ENCODE assay signal across 13 mouse cellular contexts in genomic region chr6:18699729-18700386, GRCm38 (mm10).
DNase-seq lines count a peak whose midpoint lies in the region; ATAC-seq and TF ChIP-seq lines count a peak whose summit lies in the region.
"Had no signal": no experiment of that assay in that cellular context is flagged by ENCODE, and none has a peak within 500 bp of the region (broad histone marks: within the 10 kb centered on the region; RNA-seq: fewer than 3 reads in every experiment).

No protein-coding gene starts in this region.

- TF ChIP-seq CTCF in cerebellum, adult 2 months (IDR thresholded peaks at IDR 0.05; ENCODE audit: borderline replicate concordance, insufficient read depth, low read depth, low read length), result no peak

- H3K27me3 ChIP-seq in hindbrain, embryonic 15.5 days, result no peaks in the 10 kb centered on the region
- H3K27me3 ChIP-seq in hindbrain, embryonic 13.5 days, result no peaks in the 10 kb centered on the region
- H3K27me3 ChIP-seq in embryonic facial prominence, embryonic 14.5 days (replicated peaks; ENCODE audit: control insufficient read depth, insufficient read depth, low read length), result no peaks in the 10 kb centered on the region
- no peaks in the 10 kb centered on the region for H3K27me3 ChIP-seq in limb, embryonic 11.5 days (ENCODE audit: control insufficient read depth, insufficient read depth, low read length)
- H3K27me3 ChIP-seq in cerebellum, adult 2 months (ENCODE audit: control insufficient read depth, insufficient read depth, low read length), result no peaks in the 10 kb centered on the region

- no peaks in the 10 kb centered on the region for H3K9me3 ChIP-seq in hindbrain, embryonic 15.5 days
- H3K9me3 ChIP-seq in hindbrain, embryonic 13.5 days, result no peaks in the 10 kb centered on the region
- H3K9me3 ChIP-seq in embryonic facial prominence, embryonic 14.5 days (ENCODE audit: control insufficient read depth, low read length), result no peaks in the 10 kb centered on the region
- no peaks in the 10 kb centered on the region for H3K9me3 ChIP-seq in limb, embryonic 11.5 days (ENCODE audit: control insufficient read depth, low read length)

- H3K36me3 ChIP-seq in hindbrain, embryonic 15.5 days, result no peaks in the 10 kb centered on the region
- H3K36me3 ChIP-seq in hindbrain, embryonic 13.5 days, result no peaks in the 10 kb centered on the region
- no peaks in the 10 kb centered on the region for H3K36me3 ChIP-seq in embryonic facial prominence, embryonic 14.5 days (ENCODE audit: control insufficient read depth, insufficient read depth, low read length)
- no peaks in the 10 kb centered on the region for H3K36me3 ChIP-seq in limb, embryonic 11.5 days (ENCODE audit: control insufficient read depth, insufficient read depth, low read length)

- no peak for ATAC-seq in hindbrain, embryonic 15.5 days (ENCODE audit: low FRiP score, low read depth)
- ATAC-seq in hindbrain, embryonic 13.5 days (ENCODE audit: low FRiP score), result no peak
- ATAC-seq in embryonic facial prominence, embryonic 14.5 days (ENCODE audit: low read depth), result no peak
- ATAC-seq in limb, embryonic 11.5 days (ENCODE audit: insufficient number of reproducible peaks, low FRiP score, low TSS enrichment, low read depth), result peak; percentile 21; the same call in 1 of the 2 replicates

- no peak overlapping the region for H3K4me3 ChIP-seq in hindbrain, embryonic 15.5 days
- H3K4me3 ChIP-seq in hindbrain, embryonic 13.5 days, result no peak overlapping the region
- no peak overlapping the region for H3K4me3 ChIP-seq in embryonic facial prominence, embryonic 14.5 days (ENCODE audit: low read depth, low read length)
- H3K4me3 ChIP-seq in limb, embryonic 11.5 days (ENCODE audit: low read depth, low read length), result no peak overlapping the region
- no peak overlapping the region for H3K4me3 ChIP-seq in cerebellum, adult 2 months (replicated peaks; ENCODE audit: insufficient read depth, low read depth, low read length)
- H3K4me3 ChIP-seq: gastrocnemius, adult 2 months; myocyte had no signal

- 12% methylated on average over 12 of the region's 12 CpGs for WGBS in hindbrain, embryonic 15.5 days
- WGBS in hindbrain, embryonic 13.5 days, result 19% methylated on average over 12 of the region's 12 CpGs
- 14% methylated on average over 12 of the region's 12 CpGs for WGBS in embryonic facial prominence, embryonic 14.5 days
- 7% methylated on average over 12 of the region's 12 CpGs for WGBS in limb, embryonic 11.5 days
- 31% methylated on average over 12 of the region's 12 CpGs for WGBS in cerebellum, adult 2 months

- 0 out of 2 replicates have a peak overlapping the region, but pooled peaks have one; percentile 10 for H3K9ac ChIP-seq in hindbrain, embryonic 15.5 days
- no peak overlapping the region for H3K9ac ChIP-seq in hindbrain, embryonic 13.5 days
- H3K9ac ChIP-seq in embryonic facial prominence, embryonic 14.5 days (ENCODE audit: low read depth, low read length), result no peak overlapping the region
- H3K9ac ChIP-seq in limb, embryonic 11.5 days (ENCODE audit: low read length), result no peak overlapping the region

- DNase-seq in embryonic facial prominence, embryonic 14.5 days (ENCODE audit: low spot score), result no peak
- DNase-seq in limb, embryonic 11.5 days (ENCODE audit: low spot score), result peak; percentile 54
- peak; percentile 26 for DNase-seq in neural tube, embryonic 10.5 days (ENCODE audit: extremely low spot score, low spot score)
- no peak for DNase-seq in right cerebral cortex, postnatal 14 days
- no peak for DNase-seq in cerebellum, adult 2 months
- no peak for DNase-seq in urinary bladder, postnatal 4 days (ENCODE audit: low spot score in 2 of 2)
- DNase-seq: cerebellum, adult 18-20 months; gastrocnemius, adult 2 months; liver had no signal

- no peak overlapping the region for H3K27ac ChIP-seq in hindbrain, embryonic 15.5 days (replicated peaks)
- H3K27ac ChIP-seq in hindbrain, embryonic 13.5 days, result no peak overlapping the region
- H3K27ac ChIP-seq in embryonic facial prominence, embryonic 14.5 days (replicated peaks; ENCODE audit: low read depth, low read length), result no peak overlapping the region
- H3K27ac ChIP-seq in limb, embryonic 11.5 days (replicated peaks; ENCODE audit: low read depth, low read length), result peak overlapping the region; percentile 30; the same call in 1 of the 2 replicates
- H3K27ac ChIP-seq in cerebellum, adult 2 months (ENCODE audit: insufficient read depth, low read length), result no peak overlapping the region
- H3K27ac ChIP-seq: gastrocnemius, adult 2 months had no signal

- H3K4me2 ChIP-seq in hindbrain, embryonic 15.5 days, result peak overlapping the region; percentile 24
- H3K4me2 ChIP-seq in hindbrain, embryonic 13.5 days, result no peak overlapping the region
- H3K4me2 ChIP-seq in embryonic facial prominence, embryonic 14.5 days (ENCODE audit: low read depth, low read length), result 0 out of 2 replicates have a peak overlapping the region, but pooled peaks have one; percentile 28
- H3K4me2 ChIP-seq in limb, embryonic 11.5 days (ENCODE audit: low read depth, severe bottlenecking), result peak overlapping the region; percentile 27; the same call in 1 of the 2 replicates
- H3K4me2 ChIP-seq: heart, embryonic 11.5 days had no signal

- H3K4me1 ChIP-seq in hindbrain, embryonic 15.5 days (replicated peaks), result 0 out of 2 replicates have a peak, but pooled peaks cover 6% of the 10 kb centered on the region
- H3K4me1 ChIP-seq in hindbrain, embryonic 13.5 days (replicated peaks), result no peaks in the 10 kb centered on the region; the same call in none of the 2 replicates
- H3K4me1 ChIP-seq in embryonic facial prominence, embryonic 14.5 days (ENCODE audit: control insufficient read depth, insufficient read depth, low read length), result peaks cover 3% of the 10 kb centered on the region; the same call in 1 of the 2 replicates
- 0 out of 2 replicates have a peak, but pooled peaks cover 4% of the 10 kb centered on the region for H3K4me1 ChIP-seq in limb, embryonic 11.5 days (ENCODE audit: control insufficient read depth, insufficient read depth, low read length)
- H3K4me1 ChIP-seq in cerebellum, adult 2 months (ENCODE audit: control insufficient read depth, insufficient read depth, low read length), result no peaks in the 10 kb centered on the region

- TF ChIP-seq POLR2A in cerebellum, adult 2 months (IDR thresholded peaks at IDR 0.05; ENCODE audit: borderline replicate concordance, insufficient read depth, low read length), result no peak

Comparison
In these comparisons a context has a peak if more than half of its experiments do, and no peak if none do; other contexts are left out.
1. DNase-seq: peak in limb, embryonic 11.5 days (single experiment) and neural tube, embryonic 10.5 days (single experiment); none in embryonic facial prominence, embryonic 14.5 days (single experiment), right cerebral cortex, postnatal 14 days (single experiment), cerebellum, adult 2 months (0 of 2) and urinary bladder, postnatal 4 days (0 of 2).